Mouse (Mus musculus) midbrain, embryonic 12.5 days (tissue): ENCODE results near the gene Kcnq1. TPM values are rescaled to one million over a fixed set of nuclear protein-coding genes. Genes with fewer than 3 reads are reported as not detected.

Source experiments
- ATAC-seq: fragments of 200-750 bp; cut with Nextera tagmentation; 2 replicates; pipeline ENCODE4 v1.8.0; 2017; ENCODE audit warnings: low read depth, moderate TSS enrichment, moderate library complexity; ENCODE audit not compliant: low FRiP score
- H3K27ac ChIP-seq: fragments of 300-500 bp; sonication (generic); replicated peaks from 2 replicates; pipeline ENCODE4 v1.5.1; 2016; ENCODE audit warnings: mild to moderate bottlenecking
- H3K27me3 ChIP-seq: fragments of 300-500 bp; sonication (generic); 2 replicates; pipeline ENCODE4 v1.6.1; 2016; ENCODE audit warnings: mild to moderate bottlenecking
- H3K36me3 ChIP-seq: fragments of 300-500 bp; sonication (generic); 2 replicates; pipeline ENCODE4 v1.6.1; 2016
- H3K4me1 ChIP-seq: fragments of 300-500 bp; sonication (generic); 2 replicates; pipeline ENCODE4 v1.6.1; 2016
- H3K4me2 ChIP-seq: fragments of 300-500 bp; sonication (generic); replicated peaks from 2 replicates; pipeline ENCODE4 v1.6.1; 2016; ENCODE audit warnings: mild to moderate bottlenecking, moderate library complexity
- H3K4me3 ChIP-seq: fragments of 300-500 bp; sonication (generic); 2 replicates; pipeline ENCODE4 v1.5.1; 2016; ENCODE audit warnings: mild to moderate bottlenecking
- H3K9ac ChIP-seq: fragments of 300-500 bp; sonication (generic); replicated peaks from 2 replicates; pipeline ENCODE4 v1.6.1; 2016; ENCODE audit warnings: mild to moderate bottlenecking, moderate library complexity
- H3K9me3 ChIP-seq: fragments of 300-500 bp; sonication (generic); 2 replicates; pipeline ENCODE4 v1.6.1; 2016; ENCODE audit warnings: mild to moderate bottlenecking
- WGBS: fragments of 180-500 bp; shearing (Covaris S2); methylation state at CpG from one replicate; pipeline ENCODE4 v1.1.7; 2016; 5-methylcytosine and 5-hydroxymethylcytosine counted together
- polyA plus RNA-seq: library from polyadenylated mRNA; unstranded; fragments of >200 nt; fragmentation: Nextera tagmentation; extraction: Ambion mirVana; gene quantifications from 2 replicates; pipeline ENCODE4 v1.2.1, GENCODE M21; 2016

Kcnq1 gene
- polyA plus RNA-seq, 1 experiment from 2014 or later, result 0.98 TPM

DNA sequence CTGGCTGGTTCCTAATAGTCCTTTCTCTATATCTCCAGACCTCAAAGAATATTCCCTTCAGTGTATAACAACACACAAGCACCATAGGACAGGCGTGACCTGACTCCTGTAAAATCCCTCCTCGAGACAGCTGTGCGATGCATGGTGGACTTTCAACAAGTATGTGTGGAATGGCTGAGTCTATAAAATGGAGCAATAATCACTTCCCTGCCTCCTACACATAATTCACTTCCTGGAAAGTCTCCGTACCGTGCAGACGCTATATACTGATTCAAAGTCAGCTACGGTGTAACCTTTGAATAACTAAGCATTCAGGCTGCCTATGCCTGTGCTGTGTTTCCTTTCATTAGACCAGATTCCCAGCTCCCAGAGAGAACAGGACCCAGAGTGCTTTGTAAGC, 182.0 kb downstream of the Kcnq1 start:
- no peak for ATAC-seq
- Histone ChIP-seq H3K9me3 (no peaks in the 10 kb centered on the region), H3K36me3 (no peaks in the 10 kb centered on the region), H3K27ac (no peak overlapping the region), H3K27me3 (no peaks in the 10 kb centered on the region), H3K4me1 (peaks cover 44% of the 10 kb centered on the region), H3K9ac (no peak overlapping the region), H3K4me3 (no peak overlapping the region), H3K4me2 (no peak overlapping the region)
- WGBS, result 90% methylated on average over 7 of the region's 7 CpGs

DNA sequence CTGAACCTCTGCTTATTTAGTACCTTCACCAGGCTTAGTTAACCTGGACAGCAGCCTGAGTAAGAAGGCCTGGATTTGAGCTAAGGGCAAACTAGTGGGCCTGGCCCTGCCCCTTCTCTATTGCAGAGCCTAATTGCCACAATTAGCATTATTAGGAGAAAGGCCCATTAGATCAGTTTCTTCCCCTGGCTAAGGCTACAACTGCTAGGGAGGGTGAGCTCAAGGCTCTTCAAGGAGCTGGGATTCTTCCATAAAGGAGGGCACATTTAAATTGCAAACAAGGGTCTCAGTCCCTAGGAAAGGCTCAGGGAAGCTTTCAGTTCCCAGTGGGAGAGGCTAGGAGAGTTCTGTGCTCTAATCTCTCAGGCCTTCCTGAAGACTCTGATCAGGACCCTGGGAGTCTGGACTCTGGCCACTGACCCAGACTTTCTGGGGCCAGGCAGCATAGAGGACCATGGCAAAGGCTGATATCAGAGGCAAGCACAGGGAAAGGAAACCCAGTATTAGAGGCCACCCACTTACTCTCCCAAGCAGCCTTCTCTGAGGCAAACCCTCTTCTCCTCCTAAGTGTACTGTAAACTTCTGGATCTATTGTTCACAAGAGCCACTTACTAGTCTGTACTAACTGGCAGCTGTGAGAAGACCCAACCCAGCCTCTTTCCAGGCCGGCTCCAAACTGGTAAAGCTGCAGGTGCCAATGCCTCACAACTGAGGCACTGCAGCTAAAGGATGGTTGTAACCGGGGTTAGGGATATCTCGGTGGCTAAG, 183.1 kb downstream of the Kcnq1 start:
- Histone ChIP-seq H3K4me1 (peaks cover 44% of the 10 kb centered on the region), H3K36me3 (no peaks in the 10 kb centered on the region), H3K9me3 (no peaks in the 10 kb centered on the region), H3K27ac (0 out of 2 replicates have a peak overlapping the region, but pooled peaks have one; percentile 42), H3K4me3 (no peak overlapping the region), H3K27me3 (no peaks in the 10 kb centered on the region), H3K9ac (0 out of 2 replicates have a peak overlapping the region, but pooled peaks have one; percentile 5), H3K4me2 (peak overlapping the region; percentile 11)
- ATAC-seq, result no peak
- 70% methylated on average over 3 of the region's 3 CpGs for WGBS

DNA sequence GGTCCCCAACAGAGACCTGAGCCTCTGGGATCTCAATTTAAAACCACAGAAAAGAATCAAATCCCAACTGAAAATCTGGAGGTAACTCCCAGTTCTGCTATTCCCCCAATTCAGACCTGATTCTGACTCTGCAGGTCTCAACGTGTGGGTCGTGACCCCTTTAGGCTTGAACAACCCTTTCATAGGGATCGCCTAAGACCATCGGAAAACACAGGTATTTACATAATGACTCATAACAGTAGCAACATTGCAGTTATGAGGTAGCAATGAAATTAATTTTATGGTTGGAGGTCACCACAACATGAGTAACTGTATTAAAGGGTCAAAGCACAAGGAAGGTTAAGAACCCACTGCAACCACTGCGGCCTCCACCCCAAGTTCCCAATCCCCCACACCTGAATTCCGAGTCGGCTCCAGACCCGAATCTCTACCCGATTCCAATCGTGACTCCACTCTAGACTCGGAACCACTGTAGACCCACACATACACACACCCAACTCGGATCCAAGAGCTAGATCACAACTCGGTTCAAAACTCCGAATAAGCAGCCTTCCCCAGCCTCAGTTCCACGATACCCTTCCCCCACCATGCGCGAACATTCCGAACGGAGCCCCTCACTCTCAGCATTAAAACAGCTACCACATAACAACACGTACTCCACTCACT, 188.7 kb downstream of the Kcnq1 start:
- Histone ChIP-seq H3K9me3 (no peaks in the 10 kb centered on the region; the same call in 1 of the 2 replicates), H3K36me3 (no peaks in the 10 kb centered on the region), H3K4me2 (peak overlapping the region; percentile 57), H3K27ac (peak overlapping the region; percentile 60; the same call in 1 of the 2 replicates), H3K27me3 (no peaks in the 10 kb centered on the region), H3K4me1 (peaks cover 14% of the 10 kb centered on the region), H3K4me3 (peak overlapping the region; percentile 63), H3K9ac (peak overlapping the region; percentile 55)
- ATAC-seq, result no peak
- WGBS, result 45% methylated on average over 20 of the region's 20 CpGs

DNA sequence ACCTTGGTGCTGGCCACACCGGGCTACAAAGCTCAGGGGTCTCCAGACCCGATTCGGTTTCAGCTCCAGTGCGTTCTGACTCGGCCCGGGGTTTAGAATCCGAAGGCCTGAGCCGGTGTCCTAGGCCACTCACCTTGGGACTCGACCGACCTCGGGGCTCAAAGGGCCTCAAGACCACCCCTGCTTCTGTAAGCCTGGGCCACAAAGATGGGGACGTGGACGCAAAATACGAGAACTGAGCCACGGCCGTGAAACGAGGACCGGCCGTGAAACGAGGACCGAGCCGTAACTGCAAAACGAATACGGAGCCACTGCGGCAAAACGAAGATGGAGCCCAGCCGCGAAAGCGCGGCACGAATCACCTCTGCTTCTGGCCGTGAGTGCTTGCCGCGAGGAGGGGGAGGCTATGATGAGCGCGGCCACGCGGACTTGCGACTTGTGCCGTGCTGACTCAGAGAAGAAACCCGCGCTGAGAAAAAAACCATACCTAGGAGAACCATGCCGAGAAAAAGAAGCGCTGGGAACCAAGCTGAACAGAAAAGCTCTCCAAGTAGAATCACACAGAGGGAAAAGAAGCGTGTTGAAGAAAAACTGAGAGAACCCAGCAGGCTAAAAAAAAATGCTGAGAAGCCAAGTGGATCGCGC, 189.3 kb downstream of the Kcnq1 start:
- H3K4me2 ChIP-seq, result peak overlapping the region; percentile 57
- no peak for ATAC-seq
- 50% methylated on average over 47 of the region's 47 CpGs for WGBS
- H3K4me1 ChIP-seq, result peaks cover 17% of the 10 kb centered on the region
- H3K36me3 ChIP-seq, result no peaks in the 10 kb centered on the region
- H3K4me3 ChIP-seq, result peak overlapping the region; percentile 63
- peak overlapping the region; percentile 60 for H3K27ac ChIP-seq
- no peaks in the 10 kb centered on the region; the same call in 1 of the 2 replicates for H3K9me3 ChIP-seq
- no peaks in the 10 kb centered on the region for H3K27me3 ChIP-seq
- peak overlapping the region; percentile 55 for H3K9ac ChIP-seq

DNA sequence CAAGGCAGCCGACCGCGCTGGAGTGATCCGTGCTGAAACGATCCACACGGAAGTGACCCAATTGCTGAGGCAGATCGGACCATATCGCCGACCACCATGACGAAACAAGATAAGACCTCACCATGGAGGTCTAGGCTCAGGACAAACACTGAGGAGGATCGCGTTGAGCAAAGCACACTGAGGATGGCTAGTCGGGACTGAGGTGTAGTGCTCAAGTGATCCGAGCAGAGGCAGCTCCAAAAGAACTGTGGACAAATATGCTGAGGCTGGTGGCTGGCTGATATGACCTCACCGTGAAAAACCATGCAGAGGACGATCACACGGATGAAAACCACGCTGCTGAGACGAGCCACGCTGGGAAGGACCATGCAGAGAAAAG, 189.8 kb downstream of the Kcnq1 start:
- peak overlapping the region; percentile 60 for H3K27ac ChIP-seq
- ATAC-seq, result peak; percentile 57
- H3K4me3 ChIP-seq, result peak overlapping the region; percentile 63
- peak overlapping the region; percentile 55 for H3K9ac ChIP-seq
- peak overlapping the region; percentile 57 for H3K4me2 ChIP-seq
- no peaks in the 10 kb centered on the region for H3K36me3 ChIP-seq
- H3K9me3 ChIP-seq, result no peaks in the 10 kb centered on the region; the same call in 1 of the 2 replicates
- peaks cover 17% of the 10 kb centered on the region for H3K4me1 ChIP-seq
- WGBS, result 42% methylated on average over 20 of the region's 20 CpGs
- no peaks in the 10 kb centered on the region for H3K27me3 ChIP-seq

DNA sequence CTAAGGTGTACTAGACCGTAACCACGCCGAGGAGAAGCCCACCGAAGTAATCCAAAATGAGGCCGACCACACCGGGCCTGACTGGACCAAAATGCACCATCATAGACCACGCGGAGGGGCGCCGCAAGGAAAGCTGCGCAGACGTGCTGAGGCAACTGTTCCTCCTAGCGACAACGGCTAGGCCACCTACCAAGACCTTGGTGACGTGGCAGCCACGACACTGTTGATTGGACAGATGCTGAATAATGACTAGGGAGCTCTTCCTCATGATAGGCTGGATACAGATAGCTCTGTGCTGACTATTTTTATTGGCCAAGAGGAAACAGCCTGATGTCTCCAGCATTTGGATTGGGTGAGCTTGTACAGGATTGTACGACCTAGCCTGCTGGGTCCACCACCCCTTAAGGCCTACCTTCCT, 190.2 kb downstream of the Kcnq1 start:
- H3K9ac ChIP-seq, result peak overlapping the region; percentile 55
- H3K9me3 ChIP-seq, result no peaks in the 10 kb centered on the region; the same call in 1 of the 2 replicates
- peak overlapping the region; percentile 63 for H3K4me3 ChIP-seq
- H3K4me2 ChIP-seq, result peak overlapping the region; percentile 57
- 47% methylated on average over 17 of the region's 17 CpGs for WGBS
- no peaks in the 10 kb centered on the region for H3K36me3 ChIP-seq
- H3K27me3 ChIP-seq, result no peaks in the 10 kb centered on the region
- peak overlapping the region; percentile 60 for H3K27ac ChIP-seq
- ATAC-seq, result peak; percentile 94
- H3K4me1 ChIP-seq, result peaks cover 13% of the 10 kb centered on the region

DNA sequence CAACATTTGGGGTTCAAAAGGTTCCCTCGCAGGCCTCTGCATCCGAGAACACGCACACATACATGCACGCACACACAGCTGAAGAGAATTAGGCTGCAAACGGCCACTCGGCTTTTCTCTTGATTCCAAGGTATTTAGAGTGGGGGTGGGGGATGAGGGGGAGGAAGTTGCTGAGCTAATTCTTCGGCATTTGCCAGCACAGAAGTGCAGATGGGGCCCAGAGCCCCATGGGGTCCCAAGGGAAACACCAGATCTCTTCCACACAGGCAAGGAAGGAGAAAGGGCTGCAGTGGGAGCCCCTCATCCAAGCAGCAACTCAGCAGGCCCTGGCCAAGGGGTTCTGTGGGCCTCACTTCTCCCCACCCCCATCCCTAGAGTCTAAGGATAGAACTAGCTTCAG, 193.9 kb downstream of the Kcnq1 start:
- H3K27ac ChIP-seq, result 0 out of 2 replicates have a peak overlapping the region, but pooled peaks have one; percentile 6
- WGBS, result 47% methylated on average over 7 of the region's 7 CpGs

DNA sequence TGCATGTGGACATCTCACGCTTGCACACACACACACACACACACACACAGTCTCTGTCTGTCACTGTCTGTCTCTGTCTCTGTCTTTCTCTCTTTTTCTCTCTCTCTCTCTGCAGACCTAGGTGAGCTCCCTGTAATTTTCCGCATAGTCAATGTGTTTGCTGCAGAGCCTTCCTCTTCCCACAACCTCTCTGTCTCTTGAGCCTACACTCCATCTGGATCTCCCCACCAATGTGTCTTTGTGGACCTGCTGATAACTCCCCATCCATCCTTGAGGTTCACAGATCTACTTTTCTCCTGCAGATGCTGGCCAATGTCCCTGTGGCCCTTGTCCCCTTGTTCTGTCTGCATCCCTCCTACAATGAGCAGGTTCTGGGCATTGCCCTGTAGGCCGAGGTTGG, 194.5 kb downstream of the Kcnq1 start:
- H3K4me1 ChIP-seq, result peaks cover 14% of the 10 kb centered on the region; the same call in 1 of the 2 replicates
- 0 out of 2 replicates have a peak overlapping the region, but pooled peaks have one; percentile 6 for H3K27ac ChIP-seq
- no peak overlapping the region for H3K4me2 ChIP-seq
- H3K9me3 ChIP-seq, result no peaks in the 10 kb centered on the region; the same call in 1 of the 2 replicates
- no peaks in the 10 kb centered on the region for H3K27me3 ChIP-seq
- ATAC-seq, result no peak
- no peaks in the 10 kb centered on the region for H3K36me3 ChIP-seq
- no peak overlapping the region for H3K4me3 ChIP-seq
- no peak overlapping the region for H3K9ac ChIP-seq
- WGBS, result 87% methylated on average over 3 of the region's 3 CpGs

More for the DNA sequence above, 193.9 kb downstream of the Kcnq1 start:
- H3K4me2 ChIP-seq, result no peak overlapping the region
- H3K27me3 ChIP-seq, result no peaks in the 10 kb centered on the region
- no peaks in the 10 kb centered on the region for H3K36me3 ChIP-seq
- no peak for ATAC-seq
- no peak overlapping the region for H3K9ac ChIP-seq
- no peaks in the 10 kb centered on the region; the same call in 1 of the 2 replicates for H3K9me3 ChIP-seq
- H3K4me3 ChIP-seq, result no peak overlapping the region
- H3K4me1 ChIP-seq, result peaks cover 14% of the 10 kb centered on the region; the same call in 1 of the 2 replicates

DNA sequence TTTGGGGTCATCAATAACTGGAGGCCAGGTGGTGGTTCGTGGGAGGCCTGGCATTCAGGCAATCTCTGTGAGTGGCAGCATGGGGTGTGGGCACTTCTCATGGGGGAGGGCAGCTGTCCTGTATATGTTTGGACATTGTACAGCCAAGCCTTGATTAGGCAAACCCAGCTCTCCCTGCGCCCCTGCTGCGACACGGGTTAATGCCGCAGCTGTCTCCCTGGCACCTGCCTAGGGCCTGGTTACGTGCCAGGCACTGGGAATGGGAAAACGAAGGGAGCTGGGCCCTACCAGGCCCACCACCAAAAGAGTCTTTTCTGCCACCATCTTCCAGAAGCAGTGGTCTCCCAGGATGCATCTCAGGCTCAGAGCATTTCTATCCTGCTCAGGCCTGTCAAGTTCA, 196.0 kb downstream of the Kcnq1 start:
- Histone ChIP-seq H3K9ac (no peak overlapping the region), H3K27ac (no peak overlapping the region), H3K36me3 (no peaks in the 10 kb centered on the region), H3K27me3 (no peaks in the 10 kb centered on the region), H3K4me1 (peaks cover 14% of the 10 kb centered on the region; the same call in 1 of the 2 replicates), H3K9me3 (no peaks in the 10 kb centered on the region), H3K4me3 (no peak overlapping the region), H3K4me2 (no peak overlapping the region)
- ATAC-seq, result no peak
- 90% methylated on average over 7 of the region's 7 CpGs for WGBS

DNA sequence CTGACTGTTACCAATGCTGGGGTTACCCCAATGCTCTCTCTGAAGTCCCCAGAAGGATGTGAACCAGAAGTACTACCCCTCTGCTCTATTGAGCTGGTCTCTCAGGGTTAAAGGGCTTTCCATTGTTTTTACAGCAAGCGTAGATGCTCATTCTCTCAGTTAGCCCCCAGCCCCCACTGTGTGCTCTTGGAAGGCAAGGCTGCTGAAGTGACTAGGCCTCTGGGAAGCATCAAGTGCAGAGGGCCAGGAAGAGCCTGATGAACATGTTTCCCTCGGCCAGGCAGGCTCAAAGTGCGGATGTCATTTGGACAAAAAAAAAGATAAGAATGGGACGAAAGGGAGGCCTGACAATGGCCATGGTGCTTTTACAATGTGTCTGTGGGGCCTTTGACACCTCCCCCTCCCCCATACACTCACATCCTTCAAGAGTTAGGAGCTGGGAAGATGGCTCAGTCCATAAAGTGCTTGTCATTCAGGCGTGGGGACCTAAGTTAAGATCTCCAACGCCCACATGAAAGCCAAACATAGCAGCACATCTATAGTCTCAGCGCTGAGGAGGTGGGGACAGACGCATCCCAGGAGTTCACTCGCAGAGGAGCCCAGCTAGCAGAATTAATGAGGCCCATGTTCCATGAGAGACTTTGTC, 196.6 kb downstream of the Kcnq1 start:
- Histone ChIP-seq H3K4me2 (no peak overlapping the region), H3K36me3 (no peaks in the 10 kb centered on the region), H3K9ac (no peak overlapping the region), H3K4me1 (peaks cover 14% of the 10 kb centered on the region; the same call in 1 of the 2 replicates), H3K27ac (no peak overlapping the region), H3K9me3 (no peaks in the 10 kb centered on the region), H3K4me3 (no peak overlapping the region), H3K27me3 (no peaks in the 10 kb centered on the region)
- whole genome bisulfite sequencing, result 55% methylated on average over 9 of the region's 9 CpGs
- ATAC-seq, result no peak

DNA sequence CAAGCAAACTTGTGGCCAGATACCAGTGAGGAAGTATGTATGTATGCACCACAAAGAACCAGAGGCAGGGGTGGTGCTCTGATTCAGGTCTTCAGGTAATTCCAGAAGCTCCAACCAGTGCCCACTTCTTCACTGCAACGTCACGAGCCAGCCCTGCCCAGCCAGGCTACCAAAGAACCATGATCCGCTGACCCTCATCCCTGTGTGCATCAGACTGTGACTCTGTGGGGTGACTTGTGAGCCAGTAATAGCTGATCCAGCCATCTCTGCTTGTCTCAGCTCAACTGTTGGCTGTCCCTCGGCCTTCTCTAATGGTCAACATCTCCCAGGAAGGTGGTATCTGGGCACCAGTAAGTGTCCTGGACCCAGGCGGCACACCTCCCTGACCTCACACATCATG, 197.4 kb downstream of the Kcnq1 start:
- Histone ChIP-seq H3K36me3 (no peaks in the 10 kb centered on the region), H3K9ac (no peak overlapping the region), H3K4me1 (peaks cover 14% of the 10 kb centered on the region; the same call in 1 of the 2 replicates), H3K4me3 (no peak overlapping the region), H3K27me3 (no peaks in the 10 kb centered on the region), H3K27ac (no peak overlapping the region), H3K4me2 (no peak overlapping the region), H3K9me3 (no peaks in the 10 kb centered on the region)
- 89% methylated on average over 5 of the region's 5 CpGs for WGBS
- no peak for ATAC-seq
